Mouse (Mus musculus): Measurements from ENCODE around the gene St6galnac1. TPM values are rescaled to one million over a fixed set of nuclear protein-coding genes. Genes with fewer than 3 reads are reported as not detected.

Gene St6galnac1
- total RNA-seq (2023): not detected in 4 replicates

GRCm38 (mm10) chr11:116775407-116775806 lies at the start of gene St6galnac1:
St6galnac1 (minus strand) TSS chr11:116775507.

Other genes starting within 250 kb of the St6galnac1 start
- 0.24 to 0.78 TPM (median 0.37 TPM) in 4 replicates for gene Sphk1, start 244.6 kb downstream of the St6galnac1 start, total RNA-seq (2023)
- gene Ube2o, start 194.1 kb downstream of the St6galnac1 start, total RNA-seq (2023): 20.7 to 31.3 TPM (median 27.4 TPM) in 4 replicates
- not detected in 4 replicates for gene Aanat, start 189.1 kb downstream of the St6galnac1 start, total RNA-seq (2023)
- 83.2 to 91.5 TPM (median 87.7 TPM) in 4 replicates for gene Rhbdf2, start 148.5 kb downstream of the St6galnac1 start, total RNA-seq (2023)
- gene Prcd, start 122.0 kb downstream of the St6galnac1 start, total RNA-seq (2023): not detected in 4 replicates
- gene Cygb, start 121.2 kb downstream of the St6galnac1 start, total RNA-seq (2023): not detected in 4 replicates
- 0.41 to 1.1 TPM in 2 of 4 replicates, not detected in the others for gene Mxra7, start 52.5 kb upstream of the St6galnac1 start, total RNA-seq (2023)
- 65.7 to 78.8 TPM (median 69.4 TPM) in 4 replicates for gene Mettl23, start 67.8 kb upstream of the St6galnac1 start, total RNA-seq (2023)
- gene Jmjd6, start 67.9 kb upstream of the St6galnac1 start, total RNA-seq (2023): 66.4 to 77.8 TPM (median 70.9 TPM) in 4 replicates
- 17.8 to 23.4 TPM (median 21.4 TPM) in 4 replicates for gene Mfsd11, start 76.9 kb upstream of the St6galnac1 start, total RNA-seq (2023)
- gene Srsf2, start 77.6 kb upstream of the St6galnac1 start, total RNA-seq (2023): 333 to 359 TPM (median 355 TPM) in 4 replicates
- gene Mgat5b, start 143.4 kb upstream of the St6galnac1 start, total RNA-seq (2023): not detected in 4 replicates

Data from B cell, adult 62 days (primary cell).